Mouse (Mus musculus) heart, postnatal 4 days (tissue): ENCODE data around the gene Fam189a2. TPM values are rescaled to one million over a fixed set of nuclear protein-coding genes. Genes with fewer than 3 reads are reported as not detected.

Experiments used
- DNase-seq: peaks from one replicate; pipeline ENCODE4 v3.0.0; 2021
- total RNA-seq, 2 experiments: library from RNA; stranded (reverse); gene quantifications; 2 replicates each; pipeline ENCODE4 v1.2.3; 2021

Fam189a2 gene
- total RNA-seq, 2 experiments from 2014 or later = 85.3 to 88.9 TPM

DNA sequence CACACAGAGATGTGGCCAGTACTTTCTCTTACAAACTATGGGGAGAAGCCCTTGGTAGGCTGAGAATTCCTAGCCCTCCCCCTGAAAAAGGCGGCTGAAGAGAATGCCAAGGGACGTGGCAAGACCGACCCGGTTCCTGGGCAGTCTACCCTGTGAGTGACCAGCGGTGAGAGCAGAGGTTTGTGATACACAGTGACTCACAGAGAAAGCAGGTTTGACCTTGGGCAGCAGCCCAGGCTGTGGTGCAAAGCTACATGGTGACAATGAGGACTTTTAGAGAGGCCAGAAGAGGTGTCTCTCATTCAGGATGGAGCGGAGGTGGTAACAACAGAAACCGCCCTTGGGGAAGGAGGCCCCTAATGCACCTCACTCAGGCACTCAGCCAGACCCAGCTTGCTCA lies 59.4 kb downstream of the Fam189a2 start:
- peak; percentile 51 for DNase-seq

DNA sequence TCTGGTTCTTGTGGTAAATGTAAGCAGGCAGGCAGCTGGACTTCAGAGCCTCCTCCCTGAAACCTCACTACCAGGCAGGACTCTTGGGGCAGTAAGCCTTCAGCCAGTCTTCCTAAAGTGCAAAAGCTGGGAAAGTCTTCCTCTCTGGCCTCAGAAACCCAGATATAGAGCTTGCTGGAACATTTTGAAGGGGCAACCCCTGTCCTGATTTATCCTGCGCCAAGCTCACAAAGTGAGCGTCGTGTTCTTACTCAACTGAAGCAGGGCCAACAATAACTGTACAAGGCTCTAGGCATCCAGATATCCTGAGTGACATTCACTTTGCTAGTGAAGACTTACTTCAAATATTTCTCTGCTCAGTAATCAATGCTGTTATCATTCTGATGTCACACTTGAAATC lies 60.4 kb downstream of the Fam189a2 start:
- no peak for DNase-seq

DNA sequence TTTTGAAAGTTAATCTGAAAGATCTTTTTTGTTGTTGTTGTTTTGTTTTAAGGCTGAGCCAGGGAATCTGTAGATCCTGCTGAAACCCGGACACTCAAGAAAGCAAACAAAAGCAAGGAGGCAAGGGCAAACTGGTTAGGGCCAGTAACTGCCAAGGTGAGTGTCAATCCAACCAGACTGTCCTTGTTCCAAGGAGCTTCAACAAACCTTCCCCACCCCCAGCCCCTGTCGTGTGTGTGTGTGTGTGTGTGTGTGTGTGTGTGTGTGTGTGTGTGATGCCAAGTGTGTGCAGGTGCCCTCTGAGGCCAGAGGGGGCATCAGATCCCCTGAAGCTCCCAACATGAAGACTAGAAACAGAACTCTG lies 62.0 kb downstream of the Fam189a2 start:
- DNase-seq = no peak

DNA sequence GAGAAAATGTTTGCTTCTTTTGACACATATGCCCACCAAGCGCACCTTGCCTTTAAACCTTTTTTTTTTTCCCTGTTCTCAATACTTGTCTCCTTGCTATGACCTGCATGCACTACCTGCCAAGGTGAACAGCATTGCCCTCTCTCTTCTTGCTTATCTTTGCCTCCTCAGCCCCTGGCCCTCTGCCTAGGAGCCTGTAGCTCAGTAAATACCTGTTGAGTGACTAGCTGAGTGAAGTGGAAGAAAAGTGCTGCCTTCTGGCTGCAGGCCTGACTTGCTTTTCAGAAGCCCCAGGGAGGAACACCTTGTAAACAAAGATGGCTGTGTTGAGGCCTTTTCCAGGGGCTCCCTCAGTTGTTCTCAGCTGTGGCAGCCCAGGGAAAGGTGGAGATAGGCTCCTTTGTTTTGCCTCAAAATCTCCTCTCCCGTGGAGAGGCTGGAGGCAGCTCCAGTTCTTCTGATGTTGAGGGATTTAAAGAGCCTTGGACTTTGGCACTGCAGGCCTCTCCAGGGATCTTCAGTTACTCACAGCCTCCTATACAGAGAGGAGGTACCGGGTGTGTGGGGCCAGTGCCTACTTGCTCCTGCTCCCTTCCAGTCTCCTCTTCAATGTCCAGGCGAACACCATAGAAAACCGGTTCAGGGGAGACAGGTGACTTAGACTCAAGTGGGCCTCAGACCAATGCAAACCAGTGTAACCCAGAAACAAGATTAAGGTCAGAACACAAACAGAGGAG lies 62.5 kb downstream of the Fam189a2 start:
- peak; percentile 57 for DNase-seq

DNA sequence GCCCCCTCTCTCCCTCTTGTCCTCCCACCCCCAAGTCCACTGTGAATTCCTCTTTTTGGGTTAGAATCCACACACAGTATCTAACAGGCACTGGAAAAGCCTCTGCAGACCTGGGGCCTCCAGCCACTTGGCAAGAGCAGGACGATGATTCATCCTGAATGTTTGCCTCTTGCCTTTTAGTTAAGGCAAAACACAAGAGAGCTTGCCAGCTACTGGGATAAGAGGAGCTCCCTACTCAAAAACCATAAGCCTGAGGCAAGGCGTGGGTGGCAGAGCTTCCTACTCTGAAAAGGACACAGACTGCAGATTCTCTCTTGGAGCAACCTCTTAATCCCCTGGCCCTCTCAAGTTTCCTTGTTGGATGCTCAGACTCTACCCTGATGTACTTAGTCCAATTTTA lies 63.7 kb downstream of the Fam189a2 start:
- DNase-seq = peak; percentile 73

DNA sequence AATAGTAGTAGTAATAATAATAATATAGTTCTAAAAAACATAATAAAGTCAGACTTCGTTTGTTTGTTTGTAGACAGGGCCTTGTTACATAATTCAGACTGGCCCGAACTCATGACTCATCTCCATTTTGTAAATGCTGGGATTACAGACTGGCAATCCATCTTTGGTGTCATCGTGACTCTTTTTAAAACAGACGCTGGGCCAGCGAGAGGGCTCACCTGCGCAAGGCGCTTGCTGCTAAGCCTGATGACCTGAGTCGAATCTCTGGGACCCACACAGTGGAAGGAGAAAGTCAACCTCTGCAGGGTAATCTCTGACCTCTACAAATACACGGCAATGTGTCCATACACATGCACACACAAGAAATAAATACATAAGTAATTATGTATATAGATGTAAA lies 64.4 kb downstream of the Fam189a2 start:
- DNase-seq = no peak

DNA sequence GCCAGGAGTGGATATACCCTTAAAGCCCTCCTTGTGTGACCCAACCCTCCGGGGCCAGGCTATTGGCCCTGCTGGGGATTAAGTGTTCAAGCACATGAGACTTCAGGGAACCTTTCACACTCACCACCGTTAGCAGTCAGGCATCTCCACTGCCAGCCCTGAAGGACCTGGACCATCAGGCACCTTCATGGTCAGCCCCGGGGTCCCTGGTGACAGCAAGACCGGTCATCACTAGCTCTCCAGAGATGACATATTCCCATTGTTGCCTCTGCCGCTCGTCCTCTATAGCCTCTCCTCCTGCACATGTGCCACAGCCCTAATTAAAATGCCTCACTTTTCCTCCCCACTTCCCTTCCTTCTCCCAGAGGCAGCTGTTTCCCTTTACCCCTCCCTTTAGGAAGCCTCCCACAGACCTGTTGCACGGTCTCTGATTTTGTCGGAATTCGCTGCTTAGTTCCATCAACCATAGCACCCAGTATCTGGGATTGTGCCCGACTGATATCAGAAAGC lies 66.4 kb downstream of the Fam189a2 start:
- DNase-seq = no peak

DNA sequence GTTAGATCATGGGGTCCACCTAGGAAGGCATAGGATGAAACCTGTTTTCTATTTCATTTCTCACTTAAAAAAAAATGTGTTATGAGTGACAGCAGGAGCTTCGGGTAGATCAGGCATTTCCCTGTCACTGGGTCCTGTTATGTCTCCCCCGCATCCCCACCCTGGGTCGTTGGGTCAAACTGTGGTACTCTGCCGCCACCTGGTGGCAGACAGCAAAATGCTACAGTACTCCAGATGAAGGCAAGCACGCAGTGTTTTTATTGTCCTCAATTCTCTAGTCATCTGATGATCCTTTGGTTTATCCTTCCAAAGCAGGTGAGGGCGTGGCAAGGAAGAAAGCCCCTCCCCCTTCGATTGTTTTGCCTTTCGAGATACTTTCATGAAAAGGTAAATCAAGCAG lies 69.3 kb downstream of the Fam189a2 start:
- DNase-seq = peak; percentile 87

DNA sequence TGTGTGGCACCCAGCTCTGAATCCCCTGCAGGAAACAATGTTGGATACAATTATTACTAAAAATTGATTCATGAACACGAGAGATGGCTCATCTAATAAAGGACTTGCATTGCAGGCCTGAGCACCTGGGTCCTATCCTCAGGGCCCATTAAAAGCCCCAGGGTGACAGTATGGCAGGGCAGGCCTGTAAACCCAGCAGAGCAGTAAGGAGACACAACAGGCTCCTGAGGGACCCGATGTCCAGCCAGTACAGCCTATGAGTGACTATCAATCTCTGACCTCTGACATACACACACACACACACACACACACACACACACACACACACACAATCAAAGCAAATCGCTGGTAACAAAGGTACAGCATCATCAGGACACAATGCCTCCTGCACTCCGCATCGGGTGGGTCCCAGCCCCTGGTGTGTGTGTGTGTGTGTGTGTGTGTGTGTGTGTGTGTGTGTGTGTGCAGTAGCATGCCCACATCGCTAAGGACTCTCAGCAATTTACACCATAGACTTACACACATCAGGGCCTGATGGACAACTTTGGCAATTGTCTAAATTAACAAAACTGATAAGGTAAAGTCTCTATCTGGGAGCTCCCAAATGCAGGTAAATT lies 69.9 kb downstream of the Fam189a2 start:
- no peak for DNase-seq

DNA sequence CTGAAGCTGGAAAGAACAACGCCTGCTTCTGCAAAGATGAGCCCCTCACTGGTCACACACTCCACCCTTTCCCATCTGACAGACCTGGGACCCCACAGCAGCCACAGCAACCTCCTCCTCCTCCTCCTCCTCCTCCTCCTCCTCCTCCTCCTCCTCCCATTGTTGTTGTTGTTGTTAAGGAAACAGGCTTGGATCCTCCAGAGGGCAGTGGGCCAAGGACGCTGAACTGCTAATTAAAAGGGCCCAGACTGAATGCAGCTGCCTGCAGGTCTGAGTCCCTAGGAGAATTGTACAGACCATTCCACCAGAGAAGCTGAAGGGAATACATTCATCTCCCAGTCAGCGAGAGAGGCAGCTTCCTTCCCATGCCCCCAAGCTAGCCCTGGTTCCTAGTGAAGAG lies 70.5 kb downstream of the Fam189a2 start:
- DNase-seq = peak; percentile 58

DNA sequence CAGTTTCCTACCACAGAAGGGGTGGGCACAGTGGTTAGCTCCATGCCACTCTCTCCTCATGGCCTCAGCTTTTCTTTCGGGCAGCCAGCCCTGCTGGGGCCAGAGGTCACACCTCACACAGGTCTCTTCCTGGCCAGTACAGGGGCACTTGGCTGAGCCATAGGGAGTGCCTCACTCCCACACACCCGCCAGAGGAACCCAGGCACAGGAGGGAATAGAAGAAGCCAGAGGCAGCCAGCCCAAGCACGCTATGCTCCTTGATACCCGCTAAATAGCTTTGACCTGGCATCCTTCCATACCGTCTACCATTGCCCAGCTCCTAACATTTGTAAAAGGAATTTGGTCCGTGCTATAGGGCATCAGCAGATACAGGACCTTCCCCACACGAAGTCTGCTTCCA lies 70.9 kb downstream of the Fam189a2 start:
- DNase-seq = no peak

DNA sequence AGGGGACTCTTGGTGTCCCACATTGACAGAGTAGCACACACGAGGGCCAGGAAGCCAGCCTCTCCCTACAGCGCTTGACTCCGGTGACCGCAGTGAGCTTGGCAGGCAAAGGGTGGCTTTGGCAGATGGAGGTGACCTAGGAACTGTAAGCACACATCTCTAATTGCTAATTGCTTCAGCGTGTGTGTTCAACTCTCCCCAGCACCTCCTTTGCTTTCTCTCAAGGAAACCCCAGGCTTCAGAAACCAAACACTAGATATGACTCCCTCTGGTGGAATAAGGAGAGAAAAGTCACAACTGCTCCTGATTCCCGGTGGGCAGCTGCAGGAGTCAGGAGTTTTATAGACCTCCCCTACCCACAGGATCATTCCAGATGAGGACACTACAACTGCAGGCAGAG lies 71.9 kb downstream of the Fam189a2 start:
- DNase-seq = no peak

DNA sequence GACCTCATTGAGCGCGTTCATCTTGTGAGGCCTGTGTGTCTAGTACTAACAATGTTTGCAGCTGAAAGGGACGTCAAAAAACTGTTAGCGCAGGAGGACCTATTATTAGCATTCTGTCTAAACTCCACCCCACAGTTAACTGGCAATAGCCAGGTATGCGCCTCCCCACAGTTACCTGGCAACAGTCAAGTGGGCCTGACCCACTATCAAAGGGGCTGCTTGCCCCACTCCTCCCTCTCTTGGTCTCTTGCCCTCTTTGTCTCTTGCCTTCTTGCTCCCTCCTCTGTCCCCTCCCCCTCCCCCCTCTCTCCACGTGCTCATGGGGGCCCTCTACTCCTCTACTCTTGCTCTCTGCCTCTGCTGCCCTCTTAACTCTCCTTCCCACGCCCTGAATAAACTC lies 73.3 kb downstream of the Fam189a2 start:
- DNase-seq = no peak

DNA sequence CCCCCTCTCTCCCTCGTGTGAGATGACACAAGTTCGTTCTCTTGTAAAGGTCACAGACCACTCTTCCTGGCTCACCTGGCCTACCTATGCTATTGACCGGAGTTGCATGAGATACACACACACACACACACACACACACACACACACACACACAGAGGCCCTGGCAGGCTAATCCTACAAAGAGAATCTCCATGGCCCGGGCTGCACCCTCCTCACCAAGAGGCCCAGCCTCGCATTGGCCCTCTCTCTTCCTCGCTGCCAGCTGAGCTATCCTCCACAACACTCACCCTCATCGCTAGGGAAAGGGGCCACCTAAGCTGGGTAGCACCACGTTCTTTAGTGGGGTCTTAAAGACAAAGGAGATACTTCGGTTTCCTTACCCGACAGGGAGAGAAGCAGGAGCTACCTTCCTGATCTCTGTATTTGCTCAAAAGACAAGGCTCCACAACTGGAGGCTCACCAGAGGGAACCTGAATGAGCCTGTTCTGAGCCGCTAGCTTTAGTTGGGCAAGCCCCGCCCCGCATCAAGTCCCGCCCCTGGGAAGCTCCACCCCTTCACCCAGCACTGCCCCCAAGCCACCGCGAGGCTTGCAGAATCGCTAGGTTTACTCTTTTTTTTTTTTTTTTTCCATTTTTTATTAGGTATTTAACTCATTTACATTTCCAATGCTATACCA lies 74.4 kb downstream of the Fam189a2 start:
- peak; percentile 52 for DNase-seq

DNA sequence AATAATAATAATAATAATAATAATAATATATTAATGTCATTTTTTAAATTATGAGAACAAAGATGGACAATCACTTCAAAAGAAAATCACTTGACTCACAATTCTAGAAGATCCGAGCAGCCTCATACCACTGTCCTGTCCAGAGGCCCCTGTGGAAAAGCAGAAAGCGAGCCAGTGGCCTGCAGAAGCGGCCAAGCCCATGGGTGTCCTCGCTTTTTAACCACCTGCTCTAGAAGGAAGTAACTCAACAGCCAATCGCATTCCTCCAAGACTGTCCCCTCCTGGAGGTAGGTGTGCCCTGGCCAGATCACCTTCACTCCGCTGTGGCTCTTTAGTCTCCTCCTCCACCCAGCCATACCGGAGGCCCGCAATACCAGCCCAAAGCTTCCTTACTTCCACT lies 75.4 kb downstream of the Fam189a2 start:
- no peak for DNase-seq

DNA sequence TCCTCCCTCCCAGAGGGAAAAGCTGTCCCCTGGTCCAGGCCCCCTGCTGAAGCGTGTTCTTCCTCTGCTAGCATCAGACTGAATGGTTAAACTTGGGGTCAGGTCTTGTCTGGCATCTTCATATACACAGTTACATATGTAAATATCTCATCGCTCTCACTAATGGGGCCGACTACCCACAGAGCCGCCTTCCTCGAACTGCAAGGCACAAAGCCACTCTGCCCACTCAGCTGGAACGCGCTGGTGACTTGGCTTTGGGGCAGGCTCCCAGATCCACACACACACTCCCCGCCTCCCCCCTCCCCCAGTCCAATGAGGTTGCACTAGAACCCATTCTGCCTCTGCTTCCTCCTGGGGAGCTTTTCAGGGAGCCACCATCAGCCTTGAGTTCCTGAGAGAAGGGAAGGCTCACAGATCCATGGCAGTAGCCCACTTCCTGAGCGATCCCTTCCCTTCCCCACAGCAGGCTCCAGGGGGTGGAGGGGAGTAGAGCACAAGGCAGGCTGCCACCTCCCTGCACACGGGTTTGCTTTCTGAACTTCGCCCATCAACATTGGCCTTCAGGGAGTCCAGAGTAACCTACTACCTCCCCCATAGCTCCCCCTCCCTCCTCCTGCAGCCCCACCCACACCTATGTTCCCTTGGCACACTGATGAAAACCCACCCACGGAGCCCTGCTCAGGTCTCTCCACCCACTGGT lies 82.4 kb downstream of the Fam189a2 start:
- DNase-seq = no peak

DNA sequence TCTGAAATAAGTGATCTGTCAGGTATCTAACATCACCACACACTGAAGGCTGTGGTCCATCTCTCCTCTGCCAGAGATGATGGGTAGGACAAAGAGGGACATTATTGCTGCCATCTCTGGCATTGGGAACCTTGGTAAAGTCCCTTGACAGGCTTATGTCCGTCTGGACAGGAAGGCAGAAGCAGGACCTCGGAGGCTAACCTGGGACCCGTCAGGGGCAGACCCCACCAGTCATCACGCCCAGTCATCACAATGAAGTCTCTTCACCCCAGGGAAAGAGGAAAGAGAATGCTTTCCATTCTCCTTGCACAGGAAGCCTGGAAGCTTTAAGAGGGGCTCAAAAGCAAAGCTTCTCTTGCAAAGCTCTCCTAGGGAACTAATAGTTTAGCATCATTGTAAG lies 82.9 kb downstream of the Fam189a2 start:
- no peak for DNase-seq

DNA sequence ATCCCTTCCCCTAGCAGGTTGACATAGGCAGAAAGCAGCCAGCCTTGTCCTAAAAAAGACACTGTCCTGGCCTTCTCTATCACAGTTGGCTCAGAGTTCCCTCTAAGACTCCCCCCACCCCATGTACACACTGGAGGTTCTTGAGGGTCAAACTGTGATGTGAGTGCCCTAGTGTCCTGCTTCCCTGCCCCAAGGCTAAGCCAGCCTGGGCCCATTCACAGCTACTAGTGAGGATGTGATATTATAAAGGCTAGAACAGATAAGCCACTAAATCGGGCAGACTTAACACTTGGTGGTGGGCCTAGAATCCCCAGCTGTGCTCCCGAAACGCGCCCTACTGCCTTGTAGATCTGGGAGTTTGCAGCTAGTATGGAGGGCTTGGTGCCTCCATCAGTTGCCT lies 84.1 kb downstream of the Fam189a2 start:
- no peak for DNase-seq

DNA sequence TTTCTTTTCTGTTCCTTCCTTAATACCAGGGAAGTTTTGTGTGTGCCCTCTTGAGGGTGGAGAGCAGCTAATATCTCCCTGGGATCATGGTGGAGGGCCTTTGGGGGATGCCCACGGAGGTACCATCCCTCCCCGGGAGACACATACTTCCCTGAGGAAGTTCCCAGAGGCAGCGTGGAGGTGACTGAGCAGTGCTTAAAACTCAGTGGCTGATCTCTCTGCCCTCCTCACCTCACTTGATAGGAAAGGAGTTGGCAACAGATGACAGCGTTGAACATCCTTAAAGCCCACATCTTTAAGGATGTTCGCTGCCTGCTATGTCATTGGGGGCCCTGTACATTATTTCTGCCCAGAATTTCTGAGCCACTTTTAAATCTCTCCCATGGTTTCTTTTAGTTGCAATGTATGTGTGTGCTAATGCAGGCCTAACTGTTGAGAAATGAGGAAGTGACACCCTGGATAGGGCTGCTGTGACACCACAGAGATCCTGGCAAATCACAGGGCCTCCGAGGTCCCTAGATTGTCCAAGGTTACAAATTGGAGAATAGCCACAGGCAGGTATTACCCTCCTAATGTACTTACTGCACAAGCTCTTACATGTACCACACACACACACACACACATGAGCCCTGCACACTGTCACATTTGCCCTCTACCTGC lies 84.7 kb downstream of the Fam189a2 start:
- no peak for DNase-seq

DNA sequence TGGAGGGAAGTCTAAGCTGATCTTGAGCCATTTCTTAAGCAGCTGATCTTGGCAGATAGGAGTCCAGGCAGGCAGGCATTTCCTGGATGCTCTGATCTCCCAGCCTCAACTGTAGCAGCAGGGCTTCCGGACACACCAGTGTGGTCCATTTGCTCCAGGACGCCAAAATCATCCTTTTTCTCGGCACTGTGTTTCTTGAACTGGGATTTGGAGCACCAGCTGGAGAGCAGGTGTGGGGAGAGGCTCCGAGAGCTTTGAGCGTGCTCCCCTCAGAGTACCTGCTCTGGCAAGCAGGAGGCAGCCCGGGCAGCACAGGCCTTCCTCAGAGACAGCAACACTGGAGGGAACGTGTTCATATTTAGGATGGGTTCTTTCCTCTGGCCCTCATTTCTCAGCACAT lies 87.9 kb downstream of the Fam189a2 start:
- DNase-seq = no peak

DNA sequence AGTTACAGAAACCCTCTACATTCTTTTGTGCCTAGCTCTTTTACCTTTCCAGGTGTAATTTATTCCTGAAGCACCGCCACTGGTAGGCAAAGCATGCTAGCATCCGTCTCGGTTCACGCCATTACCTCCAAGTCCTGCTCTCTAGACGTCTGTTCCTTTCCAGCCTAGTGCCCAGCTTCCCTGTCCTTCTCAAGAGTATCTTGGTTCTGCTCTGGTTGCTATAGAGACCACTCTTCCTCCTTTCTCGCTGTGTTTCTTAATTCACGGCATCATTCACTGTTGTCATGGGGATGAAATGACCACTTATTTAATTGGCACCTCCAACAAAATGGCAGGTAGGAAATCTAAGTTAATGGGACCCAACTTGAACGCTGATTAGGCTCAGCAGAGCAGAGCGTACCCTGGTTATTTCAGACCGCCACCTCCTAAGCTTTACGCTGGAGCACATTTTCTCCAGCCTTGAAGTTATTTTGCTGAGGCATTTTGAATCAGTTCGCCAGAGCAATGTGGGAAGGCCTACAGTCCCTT lies 89.3 kb downstream of the Fam189a2 start:
- DNase-seq = no peak

DNA sequence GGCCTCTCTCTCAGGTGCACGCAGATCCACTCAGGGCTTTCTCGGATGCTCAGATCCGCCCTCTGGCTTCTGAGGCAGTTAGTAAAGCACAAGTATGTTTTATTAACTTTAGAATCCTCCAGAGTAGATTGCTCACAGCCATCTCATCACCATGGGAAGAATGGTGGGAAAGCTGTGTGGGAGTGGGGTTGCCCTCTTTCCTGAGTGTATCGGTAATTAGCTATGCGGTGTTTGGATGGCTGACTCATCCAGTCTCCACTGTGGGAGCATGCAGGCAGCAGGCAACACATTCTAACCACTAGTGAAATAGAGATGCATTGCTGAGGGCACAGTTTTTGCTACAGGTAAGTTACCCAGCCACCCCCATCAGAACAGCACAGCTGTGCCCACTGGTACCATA lies 100.0 kb downstream of the Fam189a2 start:
- DNase-seq = no peak
